Mouse (Mus musculus) neural tube, embryonic 13.5 days (tissue): ENCODE results near the gene Fgd6. TPM values are rescaled to one million over a fixed set of nuclear protein-coding genes. Genes with fewer than 3 reads are reported as not detected.
A peak's percentile ranks its signal among the peaks of the same experiment; 100 is the strongest.

ENCODE experiments used
- ATAC-seq: fragments of 200-750 bp; cut with Nextera tagmentation; 2 replicates; pipeline ENCODE4 v1.8.0; 2017; ENCODE audit warnings: low read depth, mild to moderate bottlenecking, moderate TSS enrichment, moderate library complexity
- H3K27ac ChIP-seq: fragments of 300-500 bp; sonication (generic); replicated peaks from 2 replicates; pipeline ENCODE4 v1.5.1; 2015; ENCODE audit warnings: moderate library complexity, mild to moderate bottlenecking, inconsistent platforms
- H3K27me3 ChIP-seq: fragments of 300-500 bp; sonication (generic); 2 replicates; pipeline ENCODE4 v1.6.1; 2015; ENCODE audit warnings: mild to moderate bottlenecking, inconsistent platforms
- H3K36me3 ChIP-seq: fragments of 300-500 bp; sonication (generic); 2 replicates; pipeline ENCODE4 v1.6.1; 2015; ENCODE audit warnings: mild to moderate bottlenecking, inconsistent platforms
- H3K4me1 ChIP-seq: fragments of 300-500 bp; sonication (generic); replicated peaks from 2 replicates; pipeline ENCODE4 v1.6.1; 2015; ENCODE audit warnings: inconsistent platforms
- H3K4me2 ChIP-seq: fragments of 300-500 bp; sonication (generic); 2 replicates; pipeline ENCODE4 v1.6.1; 2015; ENCODE audit warnings: inconsistent platforms, mild to moderate bottlenecking, moderate library complexity
- H3K4me3 ChIP-seq: fragments of 300-500 bp; sonication (generic); 2 replicates; pipeline ENCODE4 v1.5.1; 2015; ENCODE audit warnings: mild to moderate bottlenecking, inconsistent platforms
- H3K9ac ChIP-seq: fragments of 300-500 bp; sonication (generic); 2 replicates; pipeline ENCODE4 v1.6.1; 2015; ENCODE audit warnings: moderate library complexity, mild to moderate bottlenecking, inconsistent platforms
- H3K9me3 ChIP-seq: fragments of 300-500 bp; sonication (generic); 2 replicates; pipeline ENCODE4 v1.6.1; 2016; ENCODE audit warnings: inconsistent platforms
- WGBS: fragments of 180-500 bp; shearing (Covaris S2); methylation state at CpG from one replicate; pipeline ENCODE4 v1.1.7; 2015; 5-methylcytosine and 5-hydroxymethylcytosine counted together
- polyA plus RNA-seq: library from polyadenylated mRNA; unstranded; fragments of >200 nt; fragmentation: Nextera tagmentation; extraction: Ambion mirVana; gene quantifications from 2 replicates; pipeline ENCODE4 v1.2.1, GENCODE M21; 2015

Gene Fgd6
- polyA plus RNA-seq, 1 experiment from 2014 or later = 2.7 TPM

DNA sequence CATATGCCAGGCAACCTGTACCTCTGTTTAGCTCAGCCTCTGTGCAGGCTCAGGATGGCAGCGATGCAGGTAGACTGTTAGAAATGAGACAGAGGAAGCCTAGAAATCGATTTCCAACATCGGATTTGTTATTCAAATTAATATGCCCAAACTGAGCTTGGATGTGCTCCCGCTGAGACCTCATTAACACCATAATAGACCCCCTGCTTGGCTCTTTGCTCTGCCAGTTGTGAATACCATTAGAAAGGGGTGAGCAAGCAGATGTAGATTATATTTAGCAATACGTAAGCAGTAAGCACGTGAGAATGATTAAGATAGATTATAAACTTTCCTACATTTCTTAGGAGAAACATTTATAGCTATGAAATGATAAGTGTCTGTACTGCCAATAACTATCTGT, 136.9 kb downstream of the Fgd6 start:
- peak overlapping the region; percentile 42; the same call in 1 of the 2 replicates for H3K27ac ChIP-seq
- no peak for ATAC-seq
- H3K9me3 ChIP-seq = peaks cover 4% of the 10 kb centered on the region; the same call in 1 of the 2 replicates
- peaks cover 24% of the 10 kb centered on the region for H3K4me1 ChIP-seq
- no peak overlapping the region for H3K9ac ChIP-seq
- H3K4me2 ChIP-seq = no peak overlapping the region
- WGBS = 23% methylated on average over 6 of the region's 6 CpGs
- H3K4me3 ChIP-seq = no peak overlapping the region
- H3K27me3 ChIP-seq = no peaks in the 10 kb centered on the region
- H3K36me3 ChIP-seq = peaks cover 80% of the 10 kb centered on the region

DNA sequence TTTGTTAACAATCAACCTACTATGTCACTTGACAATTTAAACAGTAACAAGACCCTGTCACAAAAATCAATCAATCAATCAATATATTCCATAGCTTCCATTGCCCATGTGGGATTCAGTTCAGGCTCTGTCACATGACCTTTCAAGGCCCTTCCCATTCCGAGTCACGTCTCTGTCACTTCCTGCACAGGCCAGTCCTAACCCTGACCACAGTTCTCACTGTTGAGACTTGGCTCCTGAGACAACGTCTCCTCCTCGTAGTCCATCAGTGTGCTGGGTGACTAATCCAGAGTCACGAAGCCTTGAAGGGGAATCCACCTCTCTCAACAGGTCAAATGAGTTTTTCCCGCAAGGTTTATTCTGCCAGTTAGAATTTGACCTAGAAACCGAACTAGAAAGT, 138.9 kb downstream of the Fgd6 start:
- H3K27me3 ChIP-seq = no peaks in the 10 kb centered on the region
- ATAC-seq = no peak
- H3K9ac ChIP-seq = no peak overlapping the region
- no peak overlapping the region for H3K27ac ChIP-seq
- H3K4me3 ChIP-seq = no peak overlapping the region
- H3K4me2 ChIP-seq = no peak overlapping the region
- peaks cover 23% of the 10 kb centered on the region for H3K4me1 ChIP-seq
- peaks cover 67% of the 10 kb centered on the region for H3K36me3 ChIP-seq
- H3K9me3 ChIP-seq = peaks cover 4% of the 10 kb centered on the region; the same call in 1 of the 2 replicates
- 87% methylated on average over 7 of the region's 7 CpGs for WGBS

DNA sequence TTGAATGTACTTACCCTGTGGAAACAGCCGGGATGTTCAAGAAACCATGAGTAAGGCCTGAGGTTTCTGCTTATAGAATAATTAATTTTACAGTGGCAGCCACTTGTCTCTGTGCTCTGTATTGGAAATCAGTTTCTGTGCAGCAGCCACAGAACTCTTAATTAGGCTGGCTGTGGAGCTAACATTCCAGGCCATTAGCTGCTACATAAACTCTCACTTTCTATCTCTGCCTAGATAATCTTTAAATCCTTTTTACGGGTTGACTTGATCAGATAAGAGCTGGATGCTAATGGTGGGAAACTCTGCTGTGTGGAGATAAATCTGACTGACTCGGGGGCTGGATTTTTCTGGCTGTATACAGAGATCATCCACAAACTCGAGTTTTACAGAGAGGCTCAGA, 147.4 kb downstream of the Fgd6 start:
- Histone ChIP-seq H3K36me3 (peaks cover 54% of the 10 kb centered on the region), H3K9me3 (no peaks in the 10 kb centered on the region), H3K4me2 (no peak overlapping the region), H3K9ac (no peak overlapping the region), H3K4me3 (no peak overlapping the region), H3K27me3 (no peaks in the 10 kb centered on the region), H3K27ac (no peak overlapping the region), H3K4me1 (peaks cover 19% of the 10 kb centered on the region)
- 48% methylated on average over 4 of the region's 4 CpGs for WGBS
- ATAC-seq = no peak

Other genes starting within 250 kb of the Fgd6 start
- gene Usp44, start 204.4 kb upstream of the Fgd6 start, polyA plus RNA-seq = 0.28 and 0.54 TPM in 2 replicates
- gene Metap2, start 138.9 kb upstream of the Fgd6 start, polyA plus RNA-seq = 171 and 175 TPM in 2 replicates
- gene Vezt, start 184 bp upstream of the Fgd6 start, polyA plus RNA-seq = 49.9 and 61.0 TPM in 2 replicates
- gene Nr2c1, start 112.0 kb downstream of the Fgd6 start, polyA plus RNA-seq = 8.3 and 9.7 TPM in 2 replicates
- 388 and 433 TPM in 2 replicates for gene Ndufa12, start 162.7 kb downstream of the Fgd6 start, polyA plus RNA-seq